Mouse (Mus musculus) liver, postnatal 0 days (tissue): ENCODE measurements at regions not wholly inside any gene's neighbourhood (a gene's known extent, or its start where the extent isn't known, plus 50 kb on each side); places are given as distances from the start of the nearest gene placed in this dataset.

Source experiments
- CTCF ChIP-seq: sonication (generic); IDR thresholded peaks from 2 replicates; pipeline ENCODE4 v1.5.1; 2016; ENCODE audit warnings: antibody characterized with exemption, low read depth
- EP300 ChIP-seq: IDR thresholded peaks from 2 replicates; pipeline ENCODE4 v1.6.1; 2016; ENCODE audit warnings: antibody characterized with exemption, low read depth, mild to moderate bottlenecking

GRCm38 (mm10) chr13:52145926-52146325, 299.4 kb downstream of the Gadd45g start:
- no peak for TF ChIP-seq EP300
- TF ChIP-seq CTCF, result no peak
